Mouse (Mus musculus) midbrain, embryonic 13.5 days (tissue): ENCODE measurements at regions not wholly inside any gene's neighbourhood (a gene's known extent, or its start where the extent isn't known, plus 50 kb on each side); places are given as distances from the start of the nearest gene placed in this dataset.
A peak's percentile ranks its signal among the peaks of the same experiment; 100 is the strongest.

ENCODE experiments used
- ATAC-seq: fragments of 200-750 bp; cut with Nextera tagmentation; 2 replicates; pipeline ENCODE4 v1.8.0; 2017; ENCODE audit warnings: mild to moderate bottlenecking, moderate TSS enrichment, moderate library complexity
- H3K27ac ChIP-seq: fragments of 300-500 bp; sonication (generic); 2 replicates; pipeline ENCODE4 v1.5.1; 2015; ENCODE audit warnings: inconsistent platforms, mild to moderate bottlenecking, moderate library complexity
- H3K27me3 ChIP-seq: fragments of 300-500 bp; sonication (generic); 2 replicates; pipeline ENCODE4 v1.6.1; 2015; ENCODE audit warnings: mild to moderate bottlenecking, inconsistent platforms
- H3K36me3 ChIP-seq: fragments of 300-500 bp; sonication (generic); 2 replicates; pipeline ENCODE4 v1.6.1; 2015; ENCODE audit warnings: mild to moderate bottlenecking, inconsistent platforms
- H3K4me1 ChIP-seq: fragments of 300-500 bp; sonication (generic); replicated peaks from 2 replicates; pipeline ENCODE4 v1.6.1; 2015; ENCODE audit warnings: inconsistent platforms
- H3K4me2 ChIP-seq: fragments of 300-500 bp; sonication (generic); replicated peaks from 2 replicates; pipeline ENCODE4 v1.6.1; 2015; ENCODE audit warnings: moderate library complexity, mild to moderate bottlenecking, inconsistent platforms
- H3K4me3 ChIP-seq: fragments of 300-500 bp; sonication (generic); replicated peaks from 2 replicates; pipeline ENCODE4 v1.5.1; 2015; ENCODE audit warnings: mild to moderate bottlenecking, inconsistent platforms
- H3K9ac ChIP-seq: fragments of 300-500 bp; sonication (generic); replicated peaks from 2 replicates; pipeline ENCODE4 v1.6.1; 2015; ENCODE audit warnings: mild to moderate bottlenecking, inconsistent platforms
- H3K9me3 ChIP-seq: fragments of 300-500 bp; sonication (generic); 2 replicates; pipeline ENCODE4 v1.6.1; 2016; ENCODE audit warnings: mild to moderate bottlenecking, inconsistent platforms
- WGBS: fragments of 180-500 bp; shearing (Covaris S2); methylation state at CpG from one replicate; pipeline ENCODE4 v1.1.7; 2015; 5-methylcytosine and 5-hydroxymethylcytosine counted together

- WGBS, result 87% methylated on average over 4 of the region's 4 CpGs
- no peak overlapping the region for H3K9ac ChIP-seq
- no peak overlapping the region for H3K4me2 ChIP-seq
- no peak for ATAC-seq
- no peak overlapping the region for H3K4me3 ChIP-seq
- H3K27ac ChIP-seq, result no peak overlapping the region
- 0 out of 2 replicates have a peak, but pooled peaks cover 3% of the 10 kb centered on the region for H3K9me3 ChIP-seq
- no peaks in the 10 kb centered on the region for H3K36me3 ChIP-seq
- no peaks in the 10 kb centered on the region for H3K27me3 ChIP-seq
- H3K4me1 ChIP-seq, result no peaks in the 10 kb centered on the region
These were observed 562.0 kb upstream of the Sall1 start for GRCm38 (mm10) chr8:89605905-89606468.

- H3K36me3 ChIP-seq, result no peaks in the 10 kb centered on the region
- no peak for ATAC-seq
- H3K9me3 ChIP-seq, result 0 out of 2 replicates have a peak, but pooled peaks cover 3% of the 10 kb centered on the region
- no peaks in the 10 kb centered on the region for H3K27me3 ChIP-seq
- H3K4me2 ChIP-seq, result no peak overlapping the region
- WGBS, result 95% methylated on average over 3 of the region's 3 CpGs
- no peak overlapping the region for H3K27ac ChIP-seq
- no peaks in the 10 kb centered on the region for H3K4me1 ChIP-seq
- no peak overlapping the region for H3K9ac ChIP-seq
- H3K4me3 ChIP-seq, result no peak overlapping the region
These were observed 560.5 kb upstream of the Sall1 start for GRCm38 (mm10) chr8:89604461-89604860.

- H3K4me1 ChIP-seq, result no peaks in the 10 kb centered on the region
- WGBS, result 83% methylated on average over 7 of the region's 7 CpGs
- no peak for ATAC-seq
- no peak overlapping the region for H3K4me3 ChIP-seq
- H3K9ac ChIP-seq, result no peak overlapping the region
- no peak overlapping the region for H3K4me2 ChIP-seq
- H3K36me3 ChIP-seq, result no peaks in the 10 kb centered on the region
- H3K27me3 ChIP-seq, result no peaks in the 10 kb centered on the region
- H3K27ac ChIP-seq, result no peak overlapping the region
- no peaks in the 10 kb centered on the region for H3K9me3 ChIP-seq
These were observed 552.4 kb upstream of the Sall1 start for GRCm38 (mm10) chr8:89596380-89596779.

- Histone ChIP-seq H3K36me3 (no peaks in the 10 kb centered on the region), H3K4me1 (no peaks in the 10 kb centered on the region), H3K27me3 (no peaks in the 10 kb centered on the region), H3K9ac (no peak overlapping the region), H3K4me3 (no peak overlapping the region), H3K9me3 (peaks cover 4% of the 10 kb centered on the region; the same call in 1 of the 2 replicates), H3K4me2 (no peak overlapping the region), H3K27ac (no peak overlapping the region)
- no peak for ATAC-seq
These were observed 539.1 kb upstream of the Sall1 start for GRCm38 (mm10) chr8:89583091-89583490.

- H3K9me3 ChIP-seq, result peaks cover 4% of the 10 kb centered on the region; the same call in 1 of the 2 replicates
- H3K4me1 ChIP-seq, result no peaks in the 10 kb centered on the region
- no peak for ATAC-seq
- H3K9ac ChIP-seq, result no peak overlapping the region
- H3K27me3 ChIP-seq, result no peaks in the 10 kb centered on the region
- no peak overlapping the region for H3K4me2 ChIP-seq
- no peaks in the 10 kb centered on the region for H3K36me3 ChIP-seq
- no peak overlapping the region for H3K27ac ChIP-seq
- H3K4me3 ChIP-seq, result no peak overlapping the region
These were observed 538.6 kb upstream of the Sall1 start for GRCm38 (mm10) chr8:89582566-89582965.

GRCm38 (mm10) chr8:89571816-89572215, 527.9 kb upstream of the Sall1 start:
- no peak overlapping the region for H3K9ac ChIP-seq
- ATAC-seq, result peak; percentile 76
- peaks cover 33% of the 10 kb centered on the region for H3K4me1 ChIP-seq
- no peak overlapping the region for H3K4me3 ChIP-seq
- no peaks in the 10 kb centered on the region for H3K36me3 ChIP-seq
- H3K27ac ChIP-seq, result no peak overlapping the region
- no peak overlapping the region for H3K4me2 ChIP-seq
- peaks cover 36% of the 10 kb centered on the region for H3K27me3 ChIP-seq
- no peaks in the 10 kb centered on the region for H3K9me3 ChIP-seq
- 2% methylated on average over 13 of the region's 13 CpGs for WGBS

- ATAC-seq, result no peak
- H3K27ac ChIP-seq, result no peak overlapping the region
- H3K36me3 ChIP-seq, result no peaks in the 10 kb centered on the region
- WGBS, result 38% methylated on average over 10 of the region's 10 CpGs
- H3K9ac ChIP-seq, result no peak overlapping the region
- H3K9me3 ChIP-seq, result no peaks in the 10 kb centered on the region
- peaks cover 40% of the 10 kb centered on the region for H3K4me1 ChIP-seq
- H3K4me2 ChIP-seq, result no peak overlapping the region
- H3K4me3 ChIP-seq, result no peak overlapping the region
- peaks cover 38% of the 10 kb centered on the region for H3K27me3 ChIP-seq
These were observed 526.8 kb upstream of the Sall1 start for GRCm38 (mm10) chr8:89570639-89571325.

GRCm38 (mm10) chr8:89569406-89569805, 525.4 kb upstream of the Sall1 start:
- 48% methylated on average over 9 of the region's 9 CpGs for WGBS
- Histone ChIP-seq H3K4me1 (peaks cover 44% of the 10 kb centered on the region), H3K4me2 (no peak overlapping the region)

GRCm38 (mm10) chr8:89568641-89569040, 524.7 kb upstream of the Sall1 start:
- H3K9me3 ChIP-seq, result no peaks in the 10 kb centered on the region
- ATAC-seq, result no peak
- no peak overlapping the region for H3K9ac ChIP-seq
- no peak overlapping the region for H3K4me2 ChIP-seq
- H3K27me3 ChIP-seq, result peaks cover 27% of the 10 kb centered on the region
- H3K4me1 ChIP-seq, result peaks cover 48% of the 10 kb centered on the region
- no peak overlapping the region for H3K4me3 ChIP-seq
- 67% methylated on average over 7 of the region's 7 CpGs for WGBS
- no peaks in the 10 kb centered on the region for H3K36me3 ChIP-seq
- H3K27ac ChIP-seq, result no peak overlapping the region

More at GRCm38 (mm10) chr8:89569406-89569805, 525.4 kb upstream of the Sall1 start:
- no peak overlapping the region for H3K4me3 ChIP-seq
- H3K9ac ChIP-seq, result no peak overlapping the region
- no peaks in the 10 kb centered on the region for H3K36me3 ChIP-seq
- peaks cover 35% of the 10 kb centered on the region for H3K27me3 ChIP-seq
- ATAC-seq, result no peak
- H3K27ac ChIP-seq, result no peak overlapping the region
- no peaks in the 10 kb centered on the region for H3K9me3 ChIP-seq

- peaks cover 56% of the 10 kb centered on the region for H3K4me1 ChIP-seq
- no peaks in the 10 kb centered on the region for H3K36me3 ChIP-seq
- H3K4me3 ChIP-seq, result no peak overlapping the region
- H3K27ac ChIP-seq, result no peak overlapping the region
- peaks cover 11% of the 10 kb centered on the region; the same call in 1 of the 2 replicates for H3K27me3 ChIP-seq
- H3K4me2 ChIP-seq, result no peak overlapping the region
- H3K9me3 ChIP-seq, result no peaks in the 10 kb centered on the region
- no peak for ATAC-seq
- 24% methylated on average over 7 of the region's 7 CpGs for WGBS
- H3K9ac ChIP-seq, result no peak overlapping the region
These were observed 523.0 kb upstream of the Sall1 start for GRCm38 (mm10) chr8:89566986-89567385.

- no peak overlapping the region for H3K9ac ChIP-seq
- H3K4me3 ChIP-seq, result no peak overlapping the region
- peaks cover 57% of the 10 kb centered on the region for H3K4me1 ChIP-seq
- 26% methylated on average over 4 of the region's 4 CpGs for WGBS
- no peak overlapping the region for H3K4me2 ChIP-seq
- ATAC-seq, result no peak
- no peak overlapping the region for H3K27ac ChIP-seq
- H3K9me3 ChIP-seq, result no peaks in the 10 kb centered on the region
- 0 out of 2 replicates have a peak, but pooled peaks cover 9% of the 10 kb centered on the region for H3K27me3 ChIP-seq
- H3K36me3 ChIP-seq, result no peaks in the 10 kb centered on the region
These were observed 522.5 kb upstream of the Sall1 start for GRCm38 (mm10) chr8:89566461-89566860.

GRCm38 (mm10) chr8:89565147-89565826, 521.3 kb upstream of the Sall1 start:
- H3K9me3 ChIP-seq, result no peaks in the 10 kb centered on the region
- peaks cover 52% of the 10 kb centered on the region for H3K4me1 ChIP-seq
- no peak overlapping the region for H3K9ac ChIP-seq
- H3K27me3 ChIP-seq, result 0 out of 2 replicates have a peak, but pooled peaks cover 9% of the 10 kb centered on the region
- H3K4me3 ChIP-seq, result no peak overlapping the region
- 78% methylated on average over 9 of the region's 9 CpGs for WGBS
- no peak overlapping the region for H3K27ac ChIP-seq
- no peaks in the 10 kb centered on the region for H3K36me3 ChIP-seq
- ATAC-seq, result no peak
- no peak overlapping the region for H3K4me2 ChIP-seq
